Mouse (Mus musculus): Measurements from ENCODE around the gene Mylk.
"Not testable (repeated sequence)": the region's sequence is repeated elsewhere in the genome, so short reads cannot be mapped to it uniquely, and the experiment has no call there.

Mylk gene

DNA sequence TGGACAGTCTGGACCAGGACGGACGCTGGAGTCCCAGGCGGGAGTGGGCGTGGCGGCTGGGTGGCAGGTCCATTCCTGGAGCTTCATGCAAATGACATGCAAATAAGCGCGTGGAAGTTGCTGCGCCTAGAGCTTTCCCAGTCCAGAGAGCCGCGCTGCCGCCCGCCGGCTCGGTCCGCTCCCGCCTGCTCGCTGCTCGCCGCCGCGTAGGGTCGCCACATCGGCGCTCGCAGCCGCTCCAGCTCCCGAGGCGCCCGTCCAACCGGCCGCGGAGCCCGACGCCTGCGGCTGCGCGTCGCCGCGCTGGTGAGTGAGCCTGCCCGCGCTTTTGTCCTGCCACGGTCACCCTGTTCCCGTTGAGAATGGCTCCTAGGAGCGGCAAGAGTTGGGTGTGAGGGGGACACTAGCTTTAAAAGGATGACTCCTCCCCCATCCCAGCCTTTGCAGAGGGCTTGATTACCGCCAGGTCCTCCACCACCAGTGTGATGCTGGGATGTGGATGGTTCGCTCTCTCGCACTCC lies at the start of gene Mylk:
Gene Mylk, plus strand, starts transcription at position 146 of the 521 bp plus-strand sequence.
- in situ Hi-C loops (cut with MboI): no loop called here

DNA sequence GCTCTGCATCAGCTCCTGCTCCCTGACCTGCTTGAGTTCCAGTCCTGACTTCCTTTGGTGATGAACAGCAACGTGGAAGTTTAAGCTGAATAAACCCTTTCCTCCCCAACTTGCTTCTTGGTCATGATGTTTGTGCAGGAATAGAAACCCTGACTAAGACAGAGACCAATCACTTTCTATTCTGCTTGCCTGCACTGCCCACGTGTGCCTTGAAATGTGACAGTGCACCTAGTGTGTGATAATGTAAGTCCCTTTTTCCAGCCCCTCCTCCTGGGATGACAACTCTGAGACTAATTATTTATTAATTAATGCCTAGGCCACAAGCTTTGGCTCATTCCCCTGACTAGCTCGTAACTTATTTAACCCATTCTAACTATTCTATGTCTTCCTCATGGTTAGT lies 46.3 kb upstream of the Mylk start:
- in situ Hi-C loops (cut with MboI): not testable (repeated sequence)

DNA sequence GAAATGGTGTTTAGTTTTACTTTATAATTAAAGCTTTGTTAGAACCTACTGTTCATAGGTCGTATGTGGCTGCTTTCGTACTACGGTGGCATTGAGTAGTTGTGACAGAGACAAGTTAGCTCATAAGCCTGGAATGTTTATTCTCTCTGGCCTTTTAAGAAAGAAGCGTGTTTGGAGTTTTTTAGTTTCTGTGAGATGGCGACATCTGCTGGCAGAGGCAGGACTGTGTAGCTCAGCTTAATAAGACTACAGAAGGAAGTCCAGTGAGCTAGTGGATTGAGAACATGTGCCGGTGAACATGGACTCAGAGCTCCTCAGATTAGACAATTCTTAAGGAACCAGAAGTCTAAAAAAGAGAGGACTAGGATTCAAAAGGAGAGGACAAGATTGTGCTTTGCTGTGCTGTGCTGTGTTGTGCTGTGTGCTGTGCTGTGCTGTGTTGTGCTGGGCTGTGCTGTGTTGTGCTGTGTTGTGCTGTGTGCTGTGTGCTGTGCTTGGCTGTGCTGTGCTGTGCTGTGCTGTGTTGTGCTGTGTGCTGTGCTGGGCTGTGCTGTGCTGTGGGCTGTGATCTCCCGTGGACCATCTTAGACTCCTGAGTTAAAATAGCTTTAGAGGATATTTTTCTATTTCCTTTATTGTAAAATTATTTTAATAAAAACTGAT lies 44.7 kb upstream of the Mylk start:
- in situ Hi-C loops (cut with MboI): no loop called here

DNA sequence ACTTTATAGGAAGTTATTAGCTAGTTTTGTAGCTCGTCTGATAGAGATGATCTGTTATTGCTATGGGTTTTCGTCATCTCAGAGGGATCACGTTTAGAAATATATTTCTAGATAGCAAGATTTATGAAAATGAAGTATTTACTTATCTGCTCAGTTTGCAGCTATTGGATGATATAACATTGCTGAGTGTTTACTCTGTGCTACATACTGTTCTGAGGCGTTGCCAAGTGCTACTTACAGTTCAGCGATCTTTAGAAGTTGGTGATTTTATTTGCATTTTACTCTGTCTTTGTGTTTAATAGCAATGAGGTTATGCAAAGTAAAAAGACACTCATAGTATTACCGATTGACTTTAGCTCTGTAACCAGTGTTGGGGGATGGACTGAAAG lies 44.2 kb upstream of the Mylk start:
- in situ Hi-C loops (cut with MboI): no loop called here

DNA sequence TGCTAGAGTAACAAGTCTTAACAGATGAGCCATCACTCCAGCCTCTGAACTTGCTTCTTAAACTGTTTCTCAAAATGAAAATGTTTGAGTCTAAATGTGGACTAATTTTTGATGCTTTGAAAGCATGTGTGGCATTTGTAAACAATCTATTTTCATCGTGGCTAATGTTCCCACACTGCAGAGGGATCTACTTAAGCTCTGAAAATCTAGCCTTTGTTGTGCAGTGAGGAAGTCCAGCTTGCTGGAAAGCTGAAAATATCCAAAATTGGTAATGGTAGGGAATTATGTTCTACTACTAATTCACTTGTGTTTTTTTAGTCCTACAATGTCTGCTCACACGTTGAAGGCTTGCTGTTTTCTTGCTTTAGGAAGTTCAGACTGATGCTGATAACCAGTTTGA lies 39.0 kb upstream of the Mylk start:
- in situ Hi-C loops (cut with MboI): no loop called here

DNA sequence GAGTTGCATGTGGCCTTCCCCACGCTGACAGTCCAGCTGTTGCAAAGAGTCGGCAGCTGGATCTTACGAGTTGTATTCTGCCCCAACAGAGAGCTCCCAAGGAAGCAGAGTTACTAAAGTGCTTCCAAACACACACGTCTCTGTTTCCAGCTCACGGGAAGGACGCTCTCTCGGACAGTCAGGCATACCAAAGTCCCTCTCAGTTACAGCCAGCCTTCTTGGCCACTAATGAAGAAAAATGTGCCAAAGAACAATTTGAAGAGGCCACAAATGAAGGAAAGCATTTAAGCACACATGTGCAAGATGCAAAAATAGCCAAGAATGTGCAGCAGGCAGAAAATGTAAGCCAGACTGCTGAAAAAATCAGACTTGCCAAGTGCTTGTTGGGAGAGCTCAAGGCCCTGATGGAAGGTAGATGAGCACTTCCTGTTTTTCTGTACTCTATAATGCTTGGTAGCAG lies 38.5 kb upstream of the Mylk start:
- in situ Hi-C loops (cut with MboI): no loop called here

DNA sequence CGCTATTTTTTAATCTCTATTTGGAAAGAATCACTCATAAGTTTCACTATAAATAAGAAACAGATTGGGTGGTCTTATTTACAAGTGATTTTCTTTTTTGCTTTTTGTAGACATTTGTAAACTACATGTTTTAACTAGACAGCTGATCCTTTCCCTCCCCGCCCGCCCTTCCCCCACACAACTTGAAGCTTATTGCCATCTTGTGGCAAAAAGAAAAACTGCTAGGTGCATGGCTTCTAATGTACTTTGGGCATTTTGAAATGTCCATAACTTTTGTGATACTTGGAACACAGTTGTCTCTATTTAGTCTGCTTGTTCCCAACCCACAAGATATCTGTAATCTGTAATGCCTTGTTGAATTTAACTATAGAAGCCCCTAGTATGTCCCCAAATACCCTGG lies 33.5 kb upstream of the Mylk start:
- in situ Hi-C loops (cut with MboI): no loop called here

DNA sequence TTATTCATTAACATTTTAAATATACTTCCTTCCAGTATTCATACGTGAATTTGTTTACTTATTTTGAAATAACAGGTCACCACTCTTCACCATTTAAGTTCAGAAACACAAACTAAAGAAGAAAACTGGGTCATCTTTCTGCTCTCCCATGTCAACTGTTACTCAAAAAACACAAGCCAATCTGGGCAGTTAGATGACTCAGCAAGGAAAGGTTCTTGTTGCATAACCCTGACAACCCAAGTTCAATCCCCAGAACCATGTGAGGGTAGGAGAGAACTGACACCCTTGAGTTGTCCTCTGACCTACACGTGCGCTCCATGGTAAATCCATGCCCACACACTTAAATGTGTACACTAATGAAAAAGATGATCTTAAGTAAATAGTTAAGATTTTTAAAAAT lies 19.9 kb upstream of the Mylk start:
- in situ Hi-C loops (cut with MboI): no loop called here

DNA sequence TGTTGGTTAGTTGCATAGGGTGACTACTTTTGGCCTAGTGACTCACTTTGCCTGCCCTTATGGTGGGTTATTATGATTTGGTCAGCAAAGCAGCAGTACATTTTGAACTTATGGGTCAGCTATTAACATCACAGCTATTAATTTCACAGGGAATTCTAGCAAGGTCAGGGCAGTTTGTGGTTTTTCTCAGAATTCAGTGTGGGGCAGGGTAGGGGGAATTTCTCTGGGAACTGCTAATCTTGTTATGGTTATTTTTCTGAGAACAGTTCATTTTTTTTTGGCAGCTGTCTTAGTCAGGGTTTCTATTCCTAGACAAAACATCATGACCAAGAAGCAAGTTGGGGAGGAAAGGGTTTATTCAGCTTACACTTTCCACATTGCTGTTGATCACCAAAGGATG lies 16.4 kb upstream of the Mylk start:
- in situ Hi-C loops (cut with MboI): not testable (repeated sequence)

DNA sequence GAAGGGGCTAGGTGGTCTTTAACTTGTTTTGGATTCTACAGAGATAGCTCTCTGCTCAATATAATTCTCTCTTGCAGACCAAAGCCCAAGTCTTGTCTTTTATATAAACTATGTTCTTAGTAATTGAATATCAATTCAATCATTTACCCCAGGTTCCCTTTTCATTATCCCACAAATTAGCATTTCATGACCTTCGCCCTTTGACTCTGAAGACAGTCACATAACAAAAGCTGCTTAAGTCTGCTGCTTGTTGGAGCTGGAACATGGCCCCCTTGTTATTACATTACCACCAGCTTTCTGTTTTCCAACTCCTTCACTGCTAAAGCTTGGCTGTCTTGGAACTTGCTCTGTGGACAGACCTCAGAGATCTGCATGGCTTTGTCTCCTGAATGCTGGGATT lies 15.6 kb upstream of the Mylk start:
- in situ Hi-C loops (cut with MboI): no loop called here

DNA sequence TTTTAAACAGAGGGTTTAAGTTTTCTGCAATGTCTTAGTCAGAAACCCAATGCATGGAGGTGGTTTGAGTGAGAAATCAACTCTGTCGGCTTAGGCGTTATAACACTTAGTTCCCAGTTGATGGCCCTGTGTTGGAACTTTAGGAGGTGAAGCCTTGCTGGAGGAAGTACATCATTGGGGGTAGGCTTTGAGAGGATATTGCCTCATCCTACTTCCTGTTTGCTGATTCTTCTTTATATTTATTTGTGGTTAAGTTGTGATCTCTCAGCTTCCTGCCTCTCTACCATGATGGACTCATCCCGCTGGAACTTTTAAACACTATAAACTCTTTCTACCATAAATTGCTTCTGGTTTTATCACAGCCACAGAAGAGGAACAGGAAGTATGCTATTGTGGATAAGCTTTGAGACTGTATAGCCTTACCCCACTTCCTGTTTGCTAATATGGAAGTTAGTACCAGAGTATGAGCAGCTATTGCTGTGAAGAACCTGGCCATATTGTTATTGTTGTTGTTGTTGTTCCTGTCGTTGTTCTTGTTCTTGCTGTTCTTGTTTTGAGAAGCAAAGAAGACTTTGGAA lies 6.3 kb upstream of the Mylk start:
- in situ Hi-C loops (cut with MboI): no loop called here

DNA sequence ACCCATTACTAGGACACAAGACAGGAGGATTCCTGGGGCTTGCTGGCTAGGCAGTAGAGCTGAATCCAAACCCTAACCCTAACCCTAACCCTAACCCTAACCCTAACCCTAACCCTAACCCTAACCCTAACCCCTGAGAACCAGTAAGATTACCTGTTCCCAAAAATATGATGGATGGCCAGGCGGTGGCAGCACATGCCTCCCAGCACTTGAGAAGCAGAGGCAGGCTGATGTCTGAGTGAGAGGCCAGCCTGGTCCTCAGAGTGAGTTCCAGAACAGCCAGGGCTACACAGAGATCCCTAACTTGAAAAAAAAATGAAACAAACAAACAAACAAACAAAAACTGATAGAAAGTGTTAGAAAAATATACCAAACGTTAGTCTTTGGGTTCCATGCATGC lies 2.1 kb upstream of the Mylk start:
- in situ Hi-C loops (cut with MboI): no loop called here

DNA sequence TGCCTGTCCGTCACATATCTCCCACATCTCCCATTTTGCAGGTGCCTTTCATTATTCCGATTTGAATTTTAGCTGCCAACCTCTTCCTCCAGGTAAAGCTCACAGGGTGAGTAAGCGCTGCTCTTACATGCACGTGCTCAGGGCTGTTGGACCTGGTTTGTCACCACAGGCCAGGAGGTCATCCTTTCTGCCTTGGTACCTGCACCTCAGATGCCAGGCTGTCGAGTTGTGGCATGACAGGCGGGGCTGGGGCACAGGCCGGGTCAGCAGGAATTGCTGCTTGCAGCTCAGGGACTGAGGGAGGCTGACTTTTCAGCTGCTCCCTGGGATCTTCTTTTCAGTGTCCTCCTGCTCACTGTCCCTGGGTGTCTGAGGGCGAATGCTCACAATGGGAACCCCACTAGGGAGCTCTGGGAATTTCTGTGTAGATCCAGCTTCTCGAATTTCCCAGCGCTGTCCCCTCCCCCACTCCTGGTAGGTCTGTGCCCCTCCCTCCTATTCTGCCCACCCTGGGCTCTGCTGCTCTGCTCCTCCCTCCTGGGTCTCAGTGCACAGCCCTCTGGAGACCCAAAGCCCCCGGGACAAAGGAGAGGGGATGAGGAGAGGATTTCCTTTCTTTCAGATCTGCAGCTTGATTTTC lies 3.2 kb downstream of the Mylk start:
- in situ Hi-C loops (cut with MboI): no loop called here

DNA sequence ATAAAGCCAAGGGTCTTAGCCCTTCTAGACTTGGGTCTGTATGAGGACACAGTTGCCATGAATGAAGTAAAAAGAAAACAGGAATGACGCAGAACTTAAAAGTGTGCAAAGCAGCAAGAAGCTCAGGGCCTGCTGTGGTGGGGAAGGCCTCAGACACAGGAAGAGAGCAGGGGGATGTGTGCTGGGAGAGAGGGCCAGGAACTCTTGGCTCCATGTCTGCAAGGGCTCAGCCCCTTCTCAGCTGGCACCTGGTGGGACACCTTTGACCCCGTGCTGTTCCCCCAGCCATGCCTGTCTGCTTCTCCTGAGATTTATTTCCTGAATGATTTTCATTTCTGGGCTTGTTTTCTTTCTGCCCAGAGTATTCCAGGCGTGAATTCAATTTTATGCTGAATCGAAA lies 4.5 kb downstream of the Mylk start:
- in situ Hi-C loops (cut with MboI): no loop called here

DNA sequence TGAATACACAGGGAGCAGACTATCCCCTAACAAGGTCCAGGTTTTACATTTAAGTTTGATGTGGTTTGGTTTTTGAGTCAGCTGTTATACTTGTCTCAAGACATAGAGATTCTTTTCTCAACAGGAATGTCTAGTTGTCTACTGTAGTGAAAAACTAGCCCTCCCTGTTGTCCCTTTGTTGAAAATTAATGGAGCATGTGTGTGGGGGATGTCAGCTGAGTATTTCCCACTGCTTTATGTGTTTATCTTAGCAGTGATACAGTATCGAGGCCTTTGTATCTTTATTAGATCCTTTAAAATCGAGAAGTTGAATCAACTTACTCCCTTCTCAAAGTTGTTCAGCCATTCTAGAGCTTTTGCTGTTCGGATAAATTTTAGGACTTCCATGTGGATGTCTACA lies 7.0 kb downstream of the Mylk start:
- in situ Hi-C loops (cut with MboI): no loop called here

DNA sequence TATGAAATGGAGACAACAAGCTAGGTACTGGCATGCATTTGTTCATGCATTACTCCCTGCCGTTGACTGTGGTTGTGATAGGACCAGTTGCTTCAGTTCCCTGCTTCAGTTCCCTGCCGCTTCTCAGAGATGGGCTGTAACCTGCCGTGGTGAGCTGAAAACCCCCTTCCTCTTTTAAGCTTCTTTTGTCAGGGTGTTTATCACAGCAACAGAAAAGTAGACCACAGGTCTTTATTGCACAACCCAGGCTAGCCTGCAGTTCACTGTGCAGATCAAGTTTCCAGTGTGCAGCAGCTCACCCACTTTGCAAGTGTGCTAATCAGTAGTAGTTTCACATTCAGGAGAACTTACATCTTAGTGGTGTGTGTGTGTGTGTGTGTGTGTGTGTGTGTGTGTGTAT lies 8.0 kb downstream of the Mylk start:
- in situ Hi-C loops (cut with MboI): no loop called here

DNA sequence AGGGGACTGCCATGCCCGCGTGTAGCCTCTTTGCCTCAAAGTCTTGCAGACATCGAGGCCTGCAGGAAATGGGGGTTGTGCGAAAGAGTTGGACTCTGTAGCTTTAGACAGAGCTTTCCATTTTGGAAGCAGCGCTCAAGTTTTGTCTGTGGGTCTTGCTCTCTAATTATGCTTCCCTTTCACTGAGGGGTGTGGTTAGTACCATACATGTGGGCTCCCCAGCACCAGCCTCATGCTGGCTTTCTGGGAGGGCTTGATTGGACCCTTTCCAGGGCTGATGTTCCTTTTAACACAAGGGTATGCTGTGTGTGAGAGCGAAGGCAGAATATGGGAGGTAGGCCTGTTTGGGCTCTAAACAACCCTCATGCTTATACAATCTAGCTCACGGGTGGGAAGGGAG lies 12.0 kb downstream of the Mylk start:
- in situ Hi-C loops (cut with MboI): no loop called here

DNA sequence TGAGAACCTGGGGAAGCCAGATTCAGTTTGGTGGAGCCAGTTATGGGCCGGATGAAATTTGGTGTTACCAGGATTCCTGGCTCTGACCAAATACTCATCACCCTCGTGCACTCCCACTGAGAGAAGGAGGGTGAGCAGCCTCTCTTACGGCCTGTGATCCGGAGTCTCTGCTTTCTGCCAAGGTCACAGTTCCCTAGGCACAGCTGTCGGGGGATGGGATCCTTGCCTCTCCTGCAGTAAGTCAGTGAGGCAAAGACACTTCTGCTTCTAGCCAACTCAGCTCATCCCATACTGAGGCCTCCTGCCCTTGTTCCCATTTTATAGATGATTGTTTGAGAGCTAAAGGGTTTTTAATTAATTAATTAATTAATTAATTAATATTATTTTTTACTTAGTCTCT lies 13.2 kb downstream of the Mylk start:
- in situ Hi-C loops (cut with MboI): no loop called here

DNA sequence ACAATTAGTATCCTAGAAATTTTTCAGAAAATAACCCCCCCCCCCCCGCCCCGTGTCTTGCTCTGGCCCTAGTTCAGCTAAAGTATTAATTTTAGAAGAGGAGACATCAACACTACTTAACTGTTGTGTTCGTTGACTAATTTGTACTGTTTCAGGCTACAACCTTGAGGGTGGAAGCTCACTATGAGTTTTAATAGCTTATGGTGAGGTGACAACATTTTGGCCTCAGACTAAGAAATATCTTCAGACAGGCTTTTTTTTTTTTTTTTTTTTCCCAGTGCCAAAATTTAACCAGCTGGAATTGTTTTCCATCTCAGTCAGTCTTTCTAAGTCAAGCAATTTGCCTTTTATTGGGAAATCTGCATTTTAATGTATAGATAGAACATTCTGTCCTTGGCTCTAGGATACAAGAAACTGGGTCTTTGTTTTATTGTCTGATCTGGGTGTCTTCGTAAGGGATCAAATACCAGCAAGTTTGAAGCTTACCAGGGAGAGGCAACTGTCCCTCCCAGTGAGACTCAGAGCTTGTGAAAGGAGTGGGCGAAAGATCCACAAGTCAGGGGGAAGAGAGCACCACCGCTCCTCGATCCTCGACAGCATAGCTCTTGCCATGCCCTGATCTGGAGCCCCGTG lies 19.1 kb downstream of the Mylk start:
- in situ Hi-C loops (cut with MboI): no loop called here

DNA sequence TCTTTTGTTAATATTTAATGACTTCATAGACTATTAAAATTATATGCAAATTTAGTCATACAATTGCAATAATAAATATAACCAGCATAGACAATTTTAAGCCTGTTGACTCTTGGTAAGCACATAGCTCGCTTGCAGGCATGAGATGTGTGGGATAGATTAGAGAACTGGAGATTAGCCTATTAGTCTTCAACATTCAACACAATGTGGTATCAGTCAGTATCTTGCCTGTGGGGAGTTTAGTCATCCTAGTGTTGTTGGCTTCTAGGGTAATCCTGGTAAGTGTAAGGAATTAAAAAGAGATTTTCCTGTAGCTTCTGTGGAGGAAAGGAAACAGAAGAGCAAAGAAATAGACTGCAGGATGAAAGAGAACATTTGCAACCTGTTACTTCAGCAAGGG lies 20.7 kb downstream of the Mylk start:
- in situ Hi-C loops (cut with MboI): no loop called here

DNA sequence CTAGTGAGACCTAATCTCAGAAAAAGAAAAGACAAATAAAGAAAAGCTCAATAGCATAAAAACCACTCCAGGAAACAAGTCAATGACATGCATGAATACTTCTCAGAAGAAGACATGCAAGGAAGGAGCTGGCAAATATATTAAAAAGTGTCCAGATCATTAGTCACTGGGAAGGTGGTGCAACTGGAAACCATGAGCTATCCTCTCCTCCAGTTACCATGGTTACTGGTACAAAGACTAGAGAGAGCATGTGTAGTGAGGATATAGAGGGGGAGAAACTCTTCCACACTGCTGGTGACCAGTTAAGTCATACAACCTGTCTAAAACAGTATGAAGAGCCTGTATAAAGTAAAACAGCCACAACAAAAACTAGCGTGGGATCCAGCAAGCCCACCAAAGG lies 21.2 kb downstream of the Mylk start:
- in situ Hi-C loops (cut with MboI): no loop called here

DNA sequence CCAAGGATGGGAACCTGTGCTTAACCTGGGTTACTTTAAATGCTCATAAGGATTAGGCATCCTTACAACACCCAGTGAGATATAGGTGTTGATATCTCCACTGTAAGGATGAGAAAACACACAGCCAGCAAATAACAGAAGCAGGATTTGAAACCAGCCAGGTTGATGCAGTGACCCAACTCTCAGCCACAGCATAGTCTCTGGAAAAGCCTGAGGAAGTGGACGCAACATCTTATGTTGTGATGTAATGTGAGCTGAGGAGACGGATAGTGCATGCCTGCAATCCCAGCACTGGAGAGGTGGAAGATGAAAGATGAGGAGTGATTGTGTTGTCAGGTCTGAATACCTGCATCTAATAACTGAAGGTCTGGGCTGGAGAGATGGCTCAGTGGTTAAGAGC lies 22.4 kb downstream of the Mylk start:
- in situ Hi-C loops (cut with MboI): no loop called here

DNA sequence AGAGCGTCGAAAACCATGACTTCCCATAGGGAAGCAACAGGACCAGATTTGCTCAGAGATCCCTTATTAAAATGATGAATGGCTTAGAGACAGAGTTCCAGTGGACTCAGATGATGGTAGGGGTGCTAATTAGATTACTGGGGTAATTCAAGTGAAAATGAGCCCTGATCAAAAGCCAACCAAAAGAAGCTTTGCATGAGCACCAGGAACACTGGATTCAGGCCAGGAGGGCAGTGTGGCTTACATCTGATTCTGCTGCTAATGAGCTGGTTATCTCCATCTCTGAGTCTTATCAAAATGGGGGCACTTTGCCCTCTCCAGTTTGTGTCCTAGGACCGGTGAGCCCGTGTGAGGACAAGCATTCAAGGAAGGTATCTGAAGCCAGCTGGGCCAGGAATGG lies 23.4 kb downstream of the Mylk start:
- in situ Hi-C loops (cut with MboI): no loop called here
